Mouse (Mus musculus) layer of hippocampus, postnatal 14 days (tissue): ENCODE results near the gene Slc38a9. TPM values are rescaled to one million over a fixed set of nuclear protein-coding genes. Genes with fewer than 3 reads are reported as not detected.

Experiments used
- DNase-seq, 2 experiments: peaks; one replicate each; pipeline ENCODE4 v3.0.0; 2021 to 2022; ENCODE audit warnings: low spot score in 2 of 2, mixed read lengths in 1 of 2
- long read RNA-seq, 2 experiments: library from polyadenylated mRNA; stranded (forward); transcript quantifications; one replicate each; pipeline ENCODE4 v2.0.0; 2021
- total RNA-seq, 2 experiments: library from RNA; stranded (reverse); gene quantifications; 2 replicates each; pipeline ENCODE4 v1.2.3; 2021

Slc38a9 gene
- total RNA-seq: 10 to 100 TPM; 20.3 to 21.9 TPM
- long read RNA-seq, experiment 1, full-length matches to known transcripts: 2 of 9 reads
- long read RNA-seq, experiment 1, partial matches to known transcripts: 2 of 9 reads
- long read RNA-seq, experiment 1, other reads (novel, unspliced or antisense): 5 of 9 reads
- long read RNA-seq, experiment 2, full-length matches to known transcripts: 5 of 12 reads
- long read RNA-seq, experiment 2, partial matches to known transcripts: 2 of 12 reads
- long read RNA-seq, experiment 2, other reads (novel, unspliced or antisense): 5 of 12 reads

GRCm38 (mm10) chr13:112660574-112661381, at the start of gene Slc38a9:
Slc38a9 (plus strand) TSS chr13:112660751.
- DNase-seq: peak; percentile 89 to 96

GRCm38 (mm10) chr13:112621592-112621991, 39.0 kb upstream of the Slc38a9 start:
- DNase-seq: no peak

GRCm38 (mm10) chr13:112623656-112624055, 36.9 kb upstream of the Slc38a9 start:
- DNase-seq: no peak

- no peak for DNase-seq
Measured at GRCm38 (mm10) chr13:112624622-112625021, 35.9 kb upstream of the Slc38a9 start.

- DNase-seq: no peak
Measured at GRCm38 (mm10) chr13:112625566-112625965, 35.0 kb upstream of the Slc38a9 start.

- no peak for DNase-seq
Measured at GRCm38 (mm10) chr13:112635174-112635837, 25.2 kb upstream of the Slc38a9 start.

- DNase-seq: no peak
Measured at GRCm38 (mm10) chr13:112636498-112636897, 24.1 kb upstream of the Slc38a9 start.

GRCm38 (mm10) chr13:112639111-112639510, 21.4 kb upstream of the Slc38a9 start:
- DNase-seq: no peak

- no peak for DNase-seq
Measured at GRCm38 (mm10) chr13:112642897-112643296, 17.7 kb upstream of the Slc38a9 start.

GRCm38 (mm10) chr13:112644996-112645395, 15.6 kb upstream of the Slc38a9 start:
- no peak for DNase-seq

- DNase-seq: no peak
Measured at GRCm38 (mm10) chr13:112645529-112646186, 14.9 kb upstream of the Slc38a9 start.

GRCm38 (mm10) chr13:112651183-112651582, 9.4 kb upstream of the Slc38a9 start:
- no peak for DNase-seq

GRCm38 (mm10) chr13:112652205-112652604, 8.3 kb upstream of the Slc38a9 start, which contains the start of gene Ddx4:
Ddx4 (minus strand) TSS chr13:112652475.
- DNase-seq: no peak

GRCm38 (mm10) chr13:112659986-112660573, 471 bp upstream of the Slc38a9 start:
- no peak for DNase-seq

- no peak for DNase-seq
Measured at GRCm38 (mm10) chr13:112661687-112662086, 1.1 kb downstream of the Slc38a9 start.

- DNase-seq: no peak
Measured at GRCm38 (mm10) chr13:112666433-112667024, 6.0 kb downstream of the Slc38a9 start.

GRCm38 (mm10) chr13:112667215-112667614, 6.7 kb downstream of the Slc38a9 start:
- no peak for DNase-seq

- DNase-seq: no peak
Measured at GRCm38 (mm10) chr13:112671708-112672107, 11.2 kb downstream of the Slc38a9 start.

GRCm38 (mm10) chr13:112672797-112673196, 12.2 kb downstream of the Slc38a9 start:
- DNase-seq: no peak

GRCm38 (mm10) chr13:112673899-112674447, 13.4 kb downstream of the Slc38a9 start:
- peak; percentile 64 to 88 for DNase-seq
